Mouse (Mus musculus): ENCODE measurements around the gene Prss46.

- TF ChIP-seq POLR2A (IDR thresholded peaks at IDR 0.05; ENCODE audit: control insufficient read depth, low read depth, low read length): no peak
- TF ChIP-seq CTCF (IDR thresholded peaks at IDR 0.05; ENCODE audit: control insufficient read depth, insufficient read depth, insufficient replicate concordance, low read depth, low read length): no peak
Measured at GRCm38 (mm10) chr9:110858523-110858922, 14.2 kb downstream of the Prss46 start.

Measured in testis, adult 2 months (tissue).